Mouse (Mus musculus) cerebellum, postnatal 4 days (tissue): ENCODE results near the gene Gm43191.
"Not testable (repeated sequence)": the region's sequence is repeated elsewhere in the genome, so short reads cannot be mapped to it uniquely, and the experiment has no call there.

ENCODE experiments used
- DNase-seq, 2 experiments: peaks; one replicate each; pipeline ENCODE4 v3.0.0; 2022; ENCODE audit warnings: low spot score in 2 of 2, mixed read lengths in 1 of 2

Gene Gm43191

GRCm38 (mm10) chr3:116681160-116681559 is at the start of gene Gm43191:
Gm43191 (minus strand) TSS chr3:116681260.
- no peak for DNase-seq

GRCm38 (mm10) chr3:116729483-116730174 is 48.6 kb upstream of the Gm43191 start:
- no peak for DNase-seq

- DNase-seq, result no peak
These were observed 45.7 kb upstream of the Gm43191 start for GRCm38 (mm10) chr3:116726807-116727206.

GRCm38 (mm10) chr3:116723496-116724481 is 42.7 kb upstream of the Gm43191 start:
- no peak for DNase-seq

GRCm38 (mm10) chr3:116722980-116723379 is 41.9 kb upstream of the Gm43191 start:
- no peak for DNase-seq

- no peak for DNase-seq
These were observed 37.9 kb upstream of the Gm43191 start for GRCm38 (mm10) chr3:116718951-116719350.

- DNase-seq, result no peak
These were observed 32.0 kb upstream of the Gm43191 start for GRCm38 (mm10) chr3:116713031-116713430.

GRCm38 (mm10) chr3:116712436-116712881 is 31.4 kb upstream of the Gm43191 start, which contains the start of gene Slc35a3:
Slc35a3 (minus strand) TSS chr3:116712831.
- no peak for DNase-seq

- peak; percentile 65 to 85 for DNase-seq
These were observed 30.8 kb upstream of the Gm43191 start for GRCm38 (mm10) chr3:116711624-116712435.

- DNase-seq, result no peak
These were observed 29.9 kb upstream of the Gm43191 start for GRCm38 (mm10) chr3:116710941-116711340.

GRCm38 (mm10) chr3:116705637-116706204 is 24.7 kb upstream of the Gm43191 start:
- DNase-seq, result no peak

- no peak for DNase-seq
These were observed 22.8 kb upstream of the Gm43191 start for GRCm38 (mm10) chr3:116703835-116704234.

GRCm38 (mm10) chr3:116702647-116703272 is 21.7 kb upstream of the Gm43191 start:
- no peak for DNase-seq

GRCm38 (mm10) chr3:116701601-116702000 is 20.5 kb upstream of the Gm43191 start:
- no peak for DNase-seq

GRCm38 (mm10) chr3:116698786-116699185 is 17.7 kb upstream of the Gm43191 start:
- no peak for DNase-seq

GRCm38 (mm10) chr3:116695666-116695985 is 14.6 kb upstream of the Gm43191 start:
- no peak for DNase-seq

- DNase-seq, result no peak
These were observed 14.1 kb upstream of the Gm43191 start for GRCm38 (mm10) chr3:116694955-116695665.

GRCm38 (mm10) chr3:116694312-116694711 is 13.3 kb upstream of the Gm43191 start:
- DNase-seq, result no peak

GRCm38 (mm10) chr3:116664281-116664680 is 16.8 kb downstream of the Gm43191 start:
- not testable (repeated sequence) for DNase-seq

GRCm38 (mm10) chr3:116662463-116662863 is 18.6 kb downstream of the Gm43191 start, which contains the start of gene Mfsd14a:
Mfsd14a (minus strand) TSS chr3:116662677.
- peak; percentile 92 to 98 for DNase-seq
